Mouse (Mus musculus) hindbrain, embryonic 16.5 days (tissue): ENCODE measurements around the gene Gfpt1. TPM values are rescaled to one million over a fixed set of nuclear protein-coding genes. Genes with fewer than 3 reads are reported as not detected.
"Not testable (repeated sequence)": the region's sequence is repeated elsewhere in the genome, so short reads cannot be mapped to it uniquely, and the experiment has no call there.

Source experiments
- ATAC-seq: fragments of 200-750 bp; cut with Nextera tagmentation; 2 replicates; pipeline ENCODE4 v1.8.0; 2017; ENCODE audit warnings: moderate TSS enrichment, moderate library complexity
- H3K27ac ChIP-seq: fragments of 300-500 bp; sonication (generic); 2 replicates; pipeline ENCODE4 v1.5.1; 2014; ENCODE audit warnings: low read depth, mild to moderate bottlenecking, control low read depth, low read length, moderate library complexity
- H3K27me3 ChIP-seq: fragments of 300-500 bp; sonication (generic); replicated peaks from 2 replicates; pipeline ENCODE4 v1.6.1; 2014; ENCODE audit warnings: low read length; ENCODE audit not compliant: control insufficient read depth, insufficient read depth
- H3K36me3 ChIP-seq: fragments of 300-500 bp; sonication (generic); 2 replicates; pipeline ENCODE4 v1.6.1; 2014; ENCODE audit warnings: mild to moderate bottlenecking, low read length, moderate library complexity, mixed read lengths; ENCODE audit not compliant: control insufficient read depth, insufficient read depth
- H3K4me1 ChIP-seq: fragments of 300-500 bp; sonication (generic); 2 replicates; pipeline ENCODE4 v1.6.1; 2014; ENCODE audit warnings: low read depth, low read length; ENCODE audit not compliant: control insufficient read depth, insufficient read depth
- H3K4me2 ChIP-seq: fragments of 300-500 bp; sonication (generic); 2 replicates; pipeline ENCODE4 v1.6.1; 2014; ENCODE audit warnings: mild to moderate bottlenecking, low read length, control low read depth, moderate library complexity
- H3K4me3 ChIP-seq: fragments of 300-500 bp; sonication (generic); 2 replicates; pipeline ENCODE4 v1.5.1; 2014; ENCODE audit warnings: mild to moderate bottlenecking, low read length, control low read depth, moderate library complexity
- H3K9ac ChIP-seq: fragments of 300-500 bp; sonication (generic); 2 replicates; pipeline ENCODE4 v1.6.1; 2014; ENCODE audit warnings: low read depth, mild to moderate bottlenecking, control low read depth, low read length, moderate library complexity
- H3K9me3 ChIP-seq: fragments of 300-500 bp; sonication (generic); 2 replicates; pipeline ENCODE4 v1.6.1; 2014; ENCODE audit warnings: mild to moderate bottlenecking, low read length, moderate library complexity; ENCODE audit not compliant: control insufficient read depth
- WGBS: fragments of 180-500 bp; shearing (Covaris S2); extraction: QIAGEN DNeasy Blood & Tissue Kit; methylation state at CpG from one replicate; pipeline ENCODE4 v1.1.7; 2014; 5-methylcytosine and 5-hydroxymethylcytosine counted together
- polyA plus RNA-seq: library from polyadenylated mRNA; unstranded; fragments of >200 nt; fragmentation: Nextera tagmentation; extraction: Ambion mirVana; gene quantifications from 2 replicates; pipeline ENCODE4 v1.2.1, GENCODE M21; 2015

Gfpt1 gene
- polyA plus RNA-seq, 1 experiment from 2014 or later, result 19.8 TPM

DNA sequence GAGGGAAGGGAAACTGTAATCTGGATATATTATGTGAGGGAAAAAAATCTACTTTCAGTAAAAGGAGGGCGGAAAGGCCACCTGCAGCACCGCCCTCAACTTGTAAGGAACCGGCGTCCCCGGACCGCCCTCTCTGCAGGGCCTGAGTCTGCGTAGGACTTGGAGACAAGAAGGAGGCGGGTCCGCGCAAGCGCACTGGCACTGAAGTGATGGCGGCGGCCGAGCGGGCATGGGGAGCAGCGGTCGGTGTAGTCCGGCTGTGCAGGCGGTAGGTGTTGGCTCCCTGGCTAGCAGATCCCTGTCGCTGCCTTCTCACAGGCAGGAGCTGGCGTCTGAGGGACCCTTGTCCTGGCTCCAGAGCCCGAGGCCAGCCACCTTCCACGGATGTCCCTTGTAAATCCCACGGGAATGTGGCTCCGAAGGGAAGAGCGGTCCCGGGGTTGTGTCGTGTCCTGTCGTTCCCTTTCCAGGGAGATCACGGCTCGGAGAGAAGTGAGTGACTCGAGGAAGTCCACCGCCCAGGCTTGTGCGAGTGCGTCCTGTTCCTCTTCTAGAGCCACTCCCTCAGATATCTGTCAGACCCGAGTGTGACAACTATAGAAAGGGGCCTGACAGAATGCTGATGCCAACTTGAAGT, 32.8 kb upstream of the Gfpt1 start:
- Histone ChIP-seq H3K27me3 (no peaks in the 10 kb centered on the region), H3K9ac (peak overlapping the region; percentile 99), H3K9me3 (no peaks in the 10 kb centered on the region), H3K27ac (peak overlapping the region; percentile 90), H3K4me3 (peak overlapping the region; percentile 96), H3K4me1 (peaks cover 7% of the 10 kb centered on the region), H3K4me2 (peak overlapping the region; percentile 69), H3K36me3 (peaks cover 7% of the 10 kb centered on the region)
- ATAC-seq, result peak; percentile 98
- under 1% methylated on average over 36 of the region's 36 CpGs for WGBS

DNA sequence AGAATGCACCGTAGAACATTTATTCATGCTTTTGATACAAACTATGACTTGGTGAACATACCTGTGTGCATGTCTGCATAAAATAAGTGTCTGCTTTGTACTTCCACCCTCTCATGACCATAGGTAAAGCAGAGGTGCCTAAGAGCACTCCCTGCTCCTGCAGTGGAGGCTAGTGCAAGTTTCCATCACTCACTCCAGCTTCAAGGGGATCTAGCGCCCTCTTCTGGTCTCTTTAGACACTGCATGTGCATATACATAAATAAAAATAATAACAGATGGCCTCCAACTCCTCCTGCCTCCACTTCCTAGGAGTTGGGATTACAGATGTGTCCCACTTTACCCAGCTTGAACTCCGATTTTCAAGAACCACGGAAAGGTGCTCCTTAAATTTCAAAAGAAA, 25.7 kb upstream of the Gfpt1 start:
- Histone ChIP-seq H3K9ac (no peak overlapping the region), H3K4me1 (no peaks in the 10 kb centered on the region), H3K9me3 (no peaks in the 10 kb centered on the region), H3K4me2 (no peak overlapping the region), H3K36me3 (peaks cover 45% of the 10 kb centered on the region), H3K27ac (no peak overlapping the region), H3K27me3 (no peaks in the 10 kb centered on the region), H3K4me3 (no peak overlapping the region)
- ATAC-seq, result no peak
- 68% methylated on average over 4 of the region's 4 CpGs for WGBS

DNA sequence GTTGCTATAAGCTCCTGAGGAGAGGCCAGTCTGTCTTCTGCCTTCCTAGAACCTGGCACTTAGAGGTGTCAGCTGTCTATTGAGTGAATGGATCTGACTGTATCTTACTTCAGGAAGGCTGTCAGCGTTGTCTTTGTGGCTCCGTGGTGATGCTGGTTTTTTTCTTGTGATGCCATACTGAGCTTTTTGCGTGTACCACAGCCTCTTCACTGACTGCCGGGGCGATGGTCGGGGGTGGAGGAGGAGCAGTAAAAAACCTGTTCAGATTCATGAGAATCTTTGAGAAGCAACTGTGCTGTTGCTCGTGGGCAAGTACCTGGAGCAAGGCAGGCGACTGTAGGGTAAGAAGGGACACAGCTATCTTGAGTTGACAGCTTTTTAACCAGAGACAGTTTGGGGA, 23.8 kb upstream of the Gfpt1 start:
- no peak for ATAC-seq
- Histone ChIP-seq H3K4me2 (no peak overlapping the region), H3K4me1 (no peaks in the 10 kb centered on the region), H3K27me3 (no peaks in the 10 kb centered on the region), H3K27ac (no peak overlapping the region), H3K9me3 (no peaks in the 10 kb centered on the region), H3K36me3 (peaks cover 53% of the 10 kb centered on the region), H3K4me3 (no peak overlapping the region), H3K9ac (no peak overlapping the region)
- whole genome bisulfite sequencing, result 93% methylated on average over 8 of the region's 8 CpGs

DNA sequence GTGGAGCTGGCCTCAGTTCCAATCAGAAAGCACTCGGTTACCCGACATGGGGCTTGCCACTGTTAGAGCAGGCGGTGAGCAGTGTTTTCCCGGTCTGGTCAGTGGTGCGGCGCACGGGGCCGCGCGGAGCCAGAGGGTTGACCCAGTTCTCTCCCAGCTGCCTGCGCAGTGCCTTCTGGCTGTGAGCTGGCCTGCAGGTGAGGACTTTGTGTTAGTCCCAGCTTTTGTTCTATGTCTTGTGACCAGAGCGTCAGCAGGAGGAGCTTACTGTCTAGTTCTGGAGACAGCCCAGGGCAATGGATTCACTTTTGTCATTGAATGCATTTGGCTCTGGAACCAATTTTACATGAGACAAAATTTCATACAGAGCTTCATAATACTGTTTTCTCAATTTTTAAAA, 20.9 kb upstream of the Gfpt1 start:
- no peaks in the 10 kb centered on the region for H3K9me3 ChIP-seq
- 97% methylated on average over 12 of the region's 12 CpGs for WGBS
- no peak overlapping the region for H3K4me3 ChIP-seq
- H3K9ac ChIP-seq, result no peak overlapping the region
- H3K36me3 ChIP-seq, result peaks cover 61% of the 10 kb centered on the region
- no peaks in the 10 kb centered on the region for H3K4me1 ChIP-seq
- H3K27ac ChIP-seq, result no peak overlapping the region
- ATAC-seq, result no peak
- H3K27me3 ChIP-seq, result no peaks in the 10 kb centered on the region
- H3K4me2 ChIP-seq, result no peak overlapping the region

DNA sequence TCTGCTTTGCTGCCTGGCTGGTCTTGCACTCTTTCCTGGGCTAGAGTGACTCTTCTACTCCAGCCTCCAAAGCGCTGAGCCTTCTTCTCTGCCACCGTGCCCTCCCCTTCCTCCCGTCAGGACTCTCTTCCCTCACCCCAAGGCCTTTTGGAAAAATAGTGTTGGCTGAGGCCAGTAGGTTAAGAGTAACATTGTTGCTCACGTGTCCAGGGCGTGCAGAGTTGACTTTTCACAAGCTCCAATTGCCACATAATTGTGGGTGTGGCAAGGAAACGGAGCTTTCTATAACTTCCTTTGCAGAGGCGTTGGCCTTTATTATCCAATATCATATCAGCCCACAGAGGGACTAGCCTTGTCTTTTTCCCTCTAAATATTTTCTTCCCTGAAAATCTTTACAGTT, 15.7 kb upstream of the Gfpt1 start:
- no peak for ATAC-seq
- no peaks in the 10 kb centered on the region for H3K27me3 ChIP-seq

DNA sequence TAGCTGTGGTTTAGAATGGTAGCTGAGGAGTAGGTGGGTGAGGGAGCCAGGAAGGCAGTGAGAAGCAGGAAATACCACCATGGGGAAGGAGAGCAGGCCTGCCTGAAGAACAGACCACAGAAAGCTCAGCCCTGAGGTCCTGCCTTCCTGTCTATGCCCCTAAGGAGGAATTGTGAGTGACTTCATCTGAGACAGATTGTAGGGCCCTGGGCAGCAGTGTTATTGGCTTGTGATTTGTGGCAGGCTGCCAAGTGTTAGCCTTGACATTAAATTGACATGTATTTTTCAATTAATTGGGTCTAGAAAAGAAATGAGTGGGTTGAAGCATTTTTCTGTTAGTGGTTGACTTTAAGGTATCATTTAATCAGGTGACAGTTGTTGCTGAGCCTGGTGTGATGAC, 13.8 kb upstream of the Gfpt1 start:
- H3K4me3 ChIP-seq, result no peak overlapping the region
- no peak overlapping the region for H3K9ac ChIP-seq
- no peak overlapping the region for H3K4me2 ChIP-seq
- H3K4me1 ChIP-seq, result no peaks in the 10 kb centered on the region
- no peak for ATAC-seq
- no peaks in the 10 kb centered on the region for H3K27me3 ChIP-seq
- H3K27ac ChIP-seq, result no peak overlapping the region
- H3K9me3 ChIP-seq, result no peaks in the 10 kb centered on the region
- peaks cover 26% of the 10 kb centered on the region for H3K36me3 ChIP-seq

More for the DNA sequence above, 15.7 kb upstream of the Gfpt1 start:
- Histone ChIP-seq H3K9ac (no peak overlapping the region), H3K36me3 (peaks cover 39% of the 10 kb centered on the region), H3K9me3 (no peaks in the 10 kb centered on the region), H3K4me1 (no peaks in the 10 kb centered on the region), H3K27ac (no peak overlapping the region), H3K4me2 (no peak overlapping the region), H3K4me3 (no peak overlapping the region)
- WGBS, result 86% methylated on average over 7 of the region's 7 CpGs

DNA sequence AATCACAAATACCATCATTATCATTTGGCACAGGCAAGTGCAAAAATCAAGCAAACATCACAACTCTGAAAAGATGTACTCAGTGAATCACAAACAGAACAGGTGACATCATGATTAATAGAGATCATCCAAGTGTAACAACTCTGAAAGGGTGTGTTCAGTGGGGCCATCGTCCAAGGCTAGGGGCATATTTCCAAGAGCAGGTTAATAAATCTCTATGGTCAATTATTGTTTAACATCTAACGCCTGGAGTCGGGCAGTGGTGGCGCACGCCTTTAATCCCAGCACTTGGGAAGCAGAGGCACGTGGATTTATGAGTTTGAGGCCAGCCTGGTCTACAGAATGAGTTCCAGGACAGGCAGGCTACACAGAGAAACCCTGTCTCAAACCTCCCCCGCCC, 11.3 kb upstream of the Gfpt1 start:
- 75% methylated on average over 7 of the region's 7 CpGs for WGBS
- not testable (repeated sequence) for H3K4me1 ChIP-seq, H3K4me3 ChIP-seq, H3K9ac ChIP-seq, H3K27me3 ChIP-seq, H3K27ac ChIP-seq, H3K4me2 ChIP-seq, ATAC-seq, H3K9me3 ChIP-seq
- H3K36me3 ChIP-seq, result peaks cover 13% of the 10 kb centered on the region

DNA sequence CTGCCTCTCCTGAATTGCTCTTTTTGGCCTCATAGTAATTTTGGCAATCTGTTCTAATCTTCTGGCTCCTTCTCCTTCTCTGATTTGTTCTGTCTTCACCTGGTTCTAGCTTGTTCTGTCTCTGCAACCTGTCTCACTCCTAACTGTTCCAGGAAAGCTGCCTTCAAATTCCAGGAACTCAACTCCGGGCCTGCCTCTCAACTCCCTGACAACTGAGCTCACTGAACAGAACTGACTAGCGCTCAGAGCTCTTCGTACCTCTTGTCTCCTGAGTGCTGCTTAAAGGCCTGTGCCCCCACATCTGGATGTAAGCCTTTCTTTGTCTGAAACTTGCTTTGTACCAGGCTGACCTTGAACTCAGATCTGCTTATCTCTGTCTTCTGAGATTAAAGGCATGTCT, 10.2 kb upstream of the Gfpt1 start:
- no peak for ATAC-seq
- Histone ChIP-seq H3K9me3 (no peaks in the 10 kb centered on the region), H3K27me3 (no peaks in the 10 kb centered on the region), H3K9ac (no peak overlapping the region), H3K4me1 (no peaks in the 10 kb centered on the region), H3K4me3 (no peak overlapping the region), H3K4me2 (no peak overlapping the region), H3K36me3 (peaks cover 7% of the 10 kb centered on the region; the same call in 1 of the 2 replicates), H3K27ac (no peak overlapping the region)
- 86% methylated on average over 3 of the region's 3 CpGs for WGBS

DNA sequence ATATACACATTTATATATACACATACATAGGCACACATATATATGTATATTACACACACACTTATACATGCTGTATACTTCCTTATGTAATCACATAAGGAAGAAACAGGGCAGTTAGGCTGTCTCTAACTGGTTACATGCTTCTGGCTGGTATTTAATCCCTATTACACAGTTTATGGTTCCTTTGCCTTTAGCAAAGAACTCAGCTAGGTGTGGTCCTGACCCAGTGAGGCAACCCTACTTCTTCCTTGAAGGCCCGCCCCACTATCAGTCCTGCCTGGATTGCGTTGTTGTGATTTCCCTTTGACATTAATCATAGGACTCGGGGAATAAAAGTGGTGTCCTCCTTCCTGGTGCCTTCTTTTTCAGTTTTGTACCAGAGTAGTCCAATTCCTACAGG, 8.3 kb upstream of the Gfpt1 start:
- no peaks in the 10 kb centered on the region for H3K4me1 ChIP-seq
- H3K27me3 ChIP-seq, result no peaks in the 10 kb centered on the region
- H3K27ac ChIP-seq, result no peak overlapping the region
- H3K4me3 ChIP-seq, result no peak overlapping the region
- peaks cover 4% of the 10 kb centered on the region; the same call in 1 of the 2 replicates for H3K36me3 ChIP-seq
- no peak overlapping the region for H3K9ac ChIP-seq
- H3K9me3 ChIP-seq, result no peaks in the 10 kb centered on the region
- WGBS, result 89% methylated on average over 3 of the region's 3 CpGs
- no peak for ATAC-seq
- no peak overlapping the region for H3K4me2 ChIP-seq
